Mouse (Mus musculus) G1E (cell line): ENCODE measurements around the gene Mfsd4b1.

ENCODE experiments used
- CTCF ChIP-seq: IDR thresholded peaks from 2 replicates; pipeline ENCODE4 v1.5.1; 2012; ENCODE audit warnings: low read depth, low read length, inconsistent platforms, mixed read lengths
- GATA1 ChIP-seq: IDR thresholded peaks from 2 replicates; pipeline ENCODE4 v1.6.1; 2012; ENCODE audit warnings: borderline replicate concordance, low read length, inconsistent platforms, mixed read lengths
- GATA2 ChIP-seq: IDR thresholded peaks from 2 replicates; pipeline ENCODE4 v1.6.1; 2012; ENCODE audit warnings: low read depth, low read length, inconsistent platforms, borderline replicate concordance
- POLR2AphosphoS5 ChIP-seq: IDR thresholded peaks from 2 replicates; pipeline ENCODE4 v1.6.1; 2012; ENCODE audit warnings: low read depth, low read length, inconsistent platforms; ENCODE audit not compliant: insufficient replicate concordance
- TAL1 ChIP-seq: conservative IDR thresholded peaks from 2 replicates; pipeline ENCODE4 v1.6.1; 2012; ENCODE audit warnings: low read depth, low read length, inconsistent platforms, mixed read lengths

- TF ChIP-seq CTCF (no peak), GATA1 (no peak), POLR2AphosphoS5 (no peak), TAL1 (no peak), GATA2 (no peak)
Measured at GRCm38 (mm10) chr10:40025560-40025959, 492 bp upstream of the Mfsd4b1 start.
